Mouse (Mus musculus) cerebellum, postnatal 25 days (tissue): ENCODE results near the gene Fam181a.

Experiments used
- DNase-seq, 2 experiments: peaks; one replicate each; pipeline ENCODE4 v3.0.0; 2021; ENCODE audit warnings: mixed read lengths in 2 of 2

Gene Fam181a

GRCm38 (mm10) chr12:103310744-103311267, at the start of gene Fam181a:
Gene Fam181a (plus strand): TSS chr12:103310975.
- DNase-seq = no peak

GRCm38 (mm10) chr12:103262017-103262865, 48.5 kb upstream of the Fam181a start:
- DNase-seq = peak in 1 of 2 experiments; percentile 18

GRCm38 (mm10) chr12:103266605-103267004, 44.2 kb upstream of the Fam181a start:
- DNase-seq = no peak

GRCm38 (mm10) chr12:103272176-103272575, 38.6 kb upstream of the Fam181a start:
- no peak for DNase-seq

- DNase-seq = no peak
Observed at GRCm38 (mm10) chr12:103273051-103273450, 37.7 kb upstream of the Fam181a start.

- no peak for DNase-seq
Observed at GRCm38 (mm10) chr12:103273732-103274131, 37.0 kb upstream of the Fam181a start.

- DNase-seq = no peak
Observed at GRCm38 (mm10) chr12:103276422-103276821, 34.4 kb upstream of the Fam181a start.

GRCm38 (mm10) chr12:103281491-103281890, 29.3 kb upstream of the Fam181a start:
- DNase-seq = no peak

GRCm38 (mm10) chr12:103281912-103282311, 28.9 kb upstream of the Fam181a start:
- DNase-seq = no peak

GRCm38 (mm10) chr12:103282936-103283335, 27.8 kb upstream of the Fam181a start:
- DNase-seq = no peak

GRCm38 (mm10) chr12:103283411-103283810, 27.4 kb upstream of the Fam181a start:
- no peak for DNase-seq

- DNase-seq = no peak
Observed at GRCm38 (mm10) chr12:103287276-103287675, 23.5 kb upstream of the Fam181a start.

- no peak for DNase-seq
Observed at GRCm38 (mm10) chr12:103292366-103292765, 18.4 kb upstream of the Fam181a start.

GRCm38 (mm10) chr12:103296292-103296691, 14.5 kb upstream of the Fam181a start:
- peak in 1 of 2 experiments; percentile 27 for DNase-seq

- DNase-seq = no peak
Observed at GRCm38 (mm10) chr12:103300493-103300892, 10.3 kb upstream of the Fam181a start.

GRCm38 (mm10) chr12:103301645-103302044, 9.1 kb upstream of the Fam181a start:
- peak; percentile 75 to 84 for DNase-seq

- no peak for DNase-seq
Observed at GRCm38 (mm10) chr12:103302960-103303359, 7.8 kb upstream of the Fam181a start.

GRCm38 (mm10) chr12:103306224-103306623, 4.6 kb upstream of the Fam181a start:
- peak in 1 of 2 experiments; percentile 37 for DNase-seq

- peak; percentile 39 to 69 for DNase-seq
Observed at GRCm38 (mm10) chr12:103306720-103307119, 4.1 kb upstream of the Fam181a start.

GRCm38 (mm10) chr12:103311921-103312320, 1.1 kb downstream of the Fam181a start:
- DNase-seq = no peak

GRCm38 (mm10) chr12:103313274-103313673, 2.5 kb downstream of the Fam181a start:
- DNase-seq = no peak

- peak; percentile 55 to 75 for DNase-seq
Observed at GRCm38 (mm10) chr12:103313871-103314639, 3.3 kb downstream of the Fam181a start.

- DNase-seq = no peak
Observed at GRCm38 (mm10) chr12:103314640-103315361, 4.0 kb downstream of the Fam181a start.
